Comparison of ENCODE assay signal across 20 mouse cellular contexts in genomic region chr6:83151721-83152120, GRCm38 (mm10). TPM values are rescaled to one million over a fixed set of nuclear protein-coding genes. Genes with fewer than 3 reads are reported as not detected.
DNase-seq lines count a peak whose midpoint lies in the region; ATAC-seq and TF ChIP-seq lines count a peak whose summit lies in the region.
"Had no signal": no experiment of that assay in that cellular context is flagged by ENCODE, and none has a peak within 500 bp of the region (broad histone marks: within the 10 kb centered on the region; RNA-seq: fewer than 3 reads in every experiment).

No protein-coding gene starts in this region.

- peaks cover 63% of the 10 kb centered on the region for H3K36me3 ChIP-seq in heart, embryonic 13.5 days
- H3K36me3 ChIP-seq in neural tube, embryonic 12.5 days = peaks cover 62% of the 10 kb centered on the region

- no peak for TF ChIP-seq POLR2A in cerebellum, adult 2 months (IDR thresholded peaks at IDR 0.05; ENCODE audit: borderline replicate concordance, insufficient read depth, low read length)

- no peaks in the 10 kb centered on the region for H3K4me1 ChIP-seq in cerebellum, adult 2 months (ENCODE audit: control insufficient read depth, insufficient read depth, low read length)
- H3K4me1 ChIP-seq in heart, embryonic 13.5 days = peaks cover 22% of the 10 kb centered on the region
- peaks cover 23% of the 10 kb centered on the region for H3K4me1 ChIP-seq in neural tube, embryonic 12.5 days

- DNase-seq in cerebellum, postnatal 10 days = peak; percentile 58 to 70
- no peak for DNase-seq in cerebellum, adult 2 months
- DNase-seq in heart, postnatal 14 days = no peak
- DNase-seq in neural tube, embryonic 10.5 days (ENCODE audit: extremely low spot score, low spot score) = no peak
- no peak for DNase-seq in MN1 (ENCODE audit: low spot score)
- no peak for DNase-seq in thymus, postnatal 10 days (ENCODE audit: low spot score in 2 of 2)
- DNase-seq: gastrocnemius, postnatal 14 days; kidney, adult 8-10 months; kidney, postnatal 4 days; lung, adult 2 months; thymus, postnatal 36 days had no signal

- no peak for TF ChIP-seq CTCF in cerebellum, adult 2 months (IDR thresholded peaks at IDR 0.05; ENCODE audit: borderline replicate concordance, insufficient read depth, low read depth, low read length)

- no peak overlapping the region for H3K4me2 ChIP-seq in heart, embryonic 13.5 days
- peak overlapping the region; percentile 16; the same call in 1 of the 2 replicates for H3K4me2 ChIP-seq in neural tube, embryonic 12.5 days (replicated peaks)
- H3K4me2 ChIP-seq: liver, embryonic 11.5 days had no signal

- no peak overlapping the region for H3K27ac ChIP-seq in cerebellum, adult 2 months (ENCODE audit: insufficient read depth, low read length)
- no peak overlapping the region for H3K27ac ChIP-seq in heart, embryonic 13.5 days (replicated peaks)
- no peak overlapping the region for H3K27ac ChIP-seq in neural tube, embryonic 12.5 days
- H3K27ac ChIP-seq: macrophage had no signal

- no peaks in the 10 kb centered on the region for H3K9me3 ChIP-seq in heart, embryonic 13.5 days
- no peaks in the 10 kb centered on the region for H3K9me3 ChIP-seq in neural tube, embryonic 12.5 days
- H3K9me3 ChIP-seq: G1E had no signal

- 24% methylated on average over 8 of the region's 8 CpGs for WGBS in cerebellum, adult 2 months
- 25% methylated on average over 8 of the region's 8 CpGs for WGBS in heart, embryonic 13.5 days
- WGBS in neural tube, embryonic 12.5 days = 34% methylated on average over 8 of the region's 8 CpGs

- intact Hi-C loops in heart, postnatal 14 days (cut with DNase I) = no loop called here

- H3K9ac ChIP-seq in heart, embryonic 13.5 days = peak overlapping the region; percentile 2; the same call in 1 of the 2 replicates
- no peak overlapping the region for H3K9ac ChIP-seq in neural tube, embryonic 12.5 days

- no peak overlapping the region for H3K4me3 ChIP-seq in cerebellum, adult 2 months (replicated peaks; ENCODE audit: insufficient read depth, low read depth, low read length)
- no peak overlapping the region for H3K4me3 ChIP-seq in heart, embryonic 13.5 days
- no peak overlapping the region for H3K4me3 ChIP-seq in neural tube, embryonic 12.5 days
- H3K4me3 ChIP-seq: erythroblast, embryonic 14.5 days had no signal

- no peaks in the 10 kb centered on the region for H3K27me3 ChIP-seq in cerebellum, adult 2 months (ENCODE audit: control insufficient read depth, insufficient read depth, low read length)
- H3K27me3 ChIP-seq in heart, embryonic 13.5 days (replicated peaks) = peaks cover 14% of the 10 kb centered on the region
- no peaks in the 10 kb centered on the region for H3K27me3 ChIP-seq in neural tube, embryonic 12.5 days (replicated peaks)

- ATAC-seq in heart, embryonic 13.5 days (ENCODE audit: extremely low read depth, insufficient number of reproducible peaks, low FRiP score, low TSS enrichment) = no peak
- no peak for ATAC-seq in neural tube, embryonic 12.5 days (ENCODE audit: low FRiP score, low read depth)
- ATAC-seq: CD4-positive, CD25-positive, alpha-beta regulatory T cell, adult 4 months had no signal

RNA-seq across cellular contexts. Expression of gene Wdr54, which starts 4.5 kb away (rescaled TPM):
- polyA plus RNA-seq in cerebellum, adult 2 months (2012; rRNA removed) = 22.7 and 29.1 TPM in 2 replicates
- polyA plus RNA-seq in heart, embryonic 13.5 days (2015; fragmentation: Nextera tagmentation; extraction: Ambion mirVana) = 7.0 and 7.5 TPM in 2 replicates
- 1 to 10 TPM; 1.1 to 1.3 TPM for total RNA-seq in heart, postnatal 14 days (2021)
- 11.5 and 13.5 TPM in 2 replicates for polyA plus RNA-seq in neural tube, embryonic 12.5 days (2016; fragmentation: Nextera tagmentation; extraction: Ambion mirVana)
- total RNA-seq: monocyte, adult 5-6 weeks; neutrophil, adult 5-6 weeks had no signal
- polyA plus RNA-seq: G1E had no signal

RNA-seq across cellular contexts. Expression of gene 1700003E16Rik, which starts 4.5 kb away (rescaled TPM):
- 6.6 and 8.1 TPM in 2 replicates for polyA plus RNA-seq in cerebellum, adult 2 months (2012; rRNA removed)
- 0.55 and 0.64 TPM in 2 replicates for polyA plus RNA-seq in heart, embryonic 13.5 days (2015; fragmentation: Nextera tagmentation; extraction: Ambion mirVana)
- under 1 TPM in 1 of 2 experiments, not detected in 1; 0.26 TPM for total RNA-seq in heart, postnatal 14 days (2021)
- polyA plus RNA-seq in neural tube, embryonic 12.5 days (2016; fragmentation: Nextera tagmentation; extraction: Ambion mirVana) = 2.6 TPM in 2 replicates
- total RNA-seq: gastrocnemius, postnatal 14 days; neutrophil, adult 5-6 weeks had no signal
- polyA plus RNA-seq: CD4-positive, CD25-positive, alpha-beta regulatory T cell, adult 4 months; erythroblast, embryonic 14.5 days; G1E had no signal

RNA-seq across cellular contexts. Expression of gene Dctn1, which starts 14.0 kb away (rescaled TPM):
- polyA plus RNA-seq in cerebellum, adult 2 months (2012; rRNA removed) = 394 and 406 TPM in 2 replicates
- polyA plus RNA-seq in heart, embryonic 13.5 days (2015; fragmentation: Nextera tagmentation; extraction: Ambion mirVana) = 62.3 and 65.9 TPM in 2 replicates
- total RNA-seq in heart, postnatal 14 days (2021) = 100 to 1,000 TPM; 121 to 128 TPM
- polyA plus RNA-seq in neural tube, embryonic 12.5 days (2016; fragmentation: Nextera tagmentation; extraction: Ambion mirVana) = 181 and 196 TPM in 2 replicates

RNA-seq across cellular contexts. Expression of gene Rtkn, which starts 16.5 kb away (rescaled TPM):
- polyA plus RNA-seq in cerebellum, adult 2 months (2012; rRNA removed) = 88.8 and 97.2 TPM in 2 replicates
- polyA plus RNA-seq in heart, embryonic 13.5 days (2015; fragmentation: Nextera tagmentation; extraction: Ambion mirVana) = 19.5 and 21.6 TPM in 2 replicates
- 1 to 10 TPM; 6.9 to 8.0 TPM for total RNA-seq in heart, postnatal 14 days (2021)
- polyA plus RNA-seq in neural tube, embryonic 12.5 days (2016; fragmentation: Nextera tagmentation; extraction: Ambion mirVana) = 33.7 and 38.0 TPM in 2 replicates
- total RNA-seq: neutrophil, adult 5-6 weeks had no signal

RNA-seq across cellular contexts. Expression of gene Ino80b, which starts 26.5 kb away (rescaled TPM):
- 25.1 and 25.3 TPM in 2 replicates for polyA plus RNA-seq in cerebellum, adult 2 months (2012; rRNA removed)
- polyA plus RNA-seq in heart, embryonic 13.5 days (2015; fragmentation: Nextera tagmentation; extraction: Ambion mirVana) = 8.2 and 8.7 TPM in 2 replicates
- 10 to 100 TPM; 14.2 to 15.3 TPM for total RNA-seq in heart, postnatal 14 days (2021)
- polyA plus RNA-seq in neural tube, embryonic 12.5 days (2016; fragmentation: Nextera tagmentation; extraction: Ambion mirVana) = 17.6 and 18.7 TPM in 2 replicates

Comparison
In these comparisons a context has a peak if more than half of its experiments do, and no peak if none do; other contexts are left out.
1. DNase-seq: peak in cerebellum, postnatal 10 days (2 of 2); none in cerebellum, adult 2 months (0 of 2), heart, postnatal 14 days (0 of 2), neural tube, embryonic 10.5 days (single experiment), MN1 (single experiment) and thymus, postnatal 10 days (0 of 2).